Mouse (Mus musculus) layer of hippocampus, adult 9-11 months (tissue): ENCODE measurements around the gene Mms22l.
"Not testable (repeated sequence)": the region's sequence is repeated elsewhere in the genome, so short reads cannot be mapped to it uniquely, and the experiment has no call there.

Experiments used
- DNase-seq: peaks from one replicate; pipeline ENCODE4 v3.0.0; 2022

The Mms22l gene

GRCm38 (mm10) chr4:24496116-24496952, at the start of gene Mms22l:
Gene Mms22l, plus strand, starts transcription at chr4:24496451.
- DNase-seq = peak; percentile 90

DNA sequence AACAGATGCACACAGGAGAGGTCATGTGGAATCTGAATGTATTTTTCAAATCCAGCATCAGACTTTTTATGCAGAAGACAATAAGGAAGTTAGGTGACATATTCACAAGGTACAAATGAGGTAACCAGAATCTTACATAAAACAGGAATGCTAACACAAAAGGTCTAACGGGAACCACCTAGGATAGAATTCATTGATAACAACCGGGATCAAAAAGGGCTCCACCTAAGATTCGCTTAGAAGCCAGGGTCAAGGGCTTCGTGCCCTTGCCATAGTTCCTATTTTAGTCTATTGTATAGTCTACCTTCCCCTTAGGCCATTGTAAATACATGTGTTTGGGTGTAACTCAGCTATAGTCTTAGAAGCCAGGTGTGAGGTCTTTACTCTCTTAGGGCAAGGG, 12.2 kb upstream of the Mms22l start:
- not testable (repeated sequence) for DNase-seq

DNA sequence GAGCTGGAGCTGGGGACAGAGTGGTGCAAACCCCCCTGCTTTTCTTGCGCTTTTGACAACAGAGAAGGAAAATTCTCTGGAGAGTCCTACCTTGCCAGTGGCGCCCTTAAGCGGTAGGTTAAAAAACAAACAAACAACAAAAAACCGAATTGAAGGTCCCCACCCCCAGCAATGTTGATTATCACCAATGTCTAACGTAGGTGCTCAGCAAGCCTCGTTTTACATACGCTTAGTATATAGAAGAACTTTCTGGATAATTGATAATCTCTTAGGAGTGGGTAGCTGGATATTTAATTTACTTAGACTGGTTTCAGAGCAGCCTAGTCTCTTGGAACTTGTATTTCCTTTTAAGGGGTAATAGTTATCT, 685 bp downstream of the Mms22l start:
- no peak for DNase-seq

GRCm38 (mm10) chr4:24509195-24509594, 12.9 kb downstream of the Mms22l start:
- no peak for DNase-seq

DNA sequence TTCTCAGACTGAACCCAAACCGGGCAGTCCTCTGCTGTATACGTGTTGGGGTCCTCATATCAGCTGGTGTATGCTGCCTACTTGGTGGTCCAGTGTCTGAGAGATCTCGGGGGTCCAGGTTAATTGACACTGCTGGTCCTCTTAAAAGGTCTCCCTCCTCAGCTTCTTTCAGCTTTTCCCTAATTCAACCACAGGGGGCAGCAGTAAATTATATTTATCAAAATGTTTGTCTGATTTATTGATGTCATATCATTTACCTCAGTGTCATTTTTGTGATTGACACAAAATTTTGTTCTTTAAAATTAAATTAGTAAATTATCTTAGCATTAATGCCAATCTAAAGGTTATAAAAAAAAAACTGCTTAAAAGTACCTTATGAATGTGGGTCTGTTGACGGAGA, 40.7 kb downstream of the Mms22l start:
- no peak for DNase-seq

DNA sequence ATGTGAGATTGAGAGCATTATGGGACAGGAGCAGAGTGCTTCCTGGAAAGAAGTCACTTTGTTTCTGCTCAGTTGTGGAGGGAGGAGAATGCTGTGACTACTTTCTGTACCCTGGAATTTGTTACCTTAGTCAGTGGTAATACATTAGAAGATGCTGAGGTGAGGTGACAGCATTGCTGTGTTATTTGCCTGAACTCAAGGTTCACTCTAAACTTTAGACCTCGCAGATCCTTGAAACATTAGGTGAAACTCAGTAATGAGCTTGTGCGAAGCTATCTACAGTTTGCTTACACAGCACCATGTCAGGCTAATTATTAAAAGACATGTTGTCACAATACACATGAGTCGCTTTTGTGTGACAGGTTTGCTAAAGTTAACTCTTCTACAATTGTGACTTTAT, 47.2 kb downstream of the Mms22l start:
- no peak for DNase-seq

DNA sequence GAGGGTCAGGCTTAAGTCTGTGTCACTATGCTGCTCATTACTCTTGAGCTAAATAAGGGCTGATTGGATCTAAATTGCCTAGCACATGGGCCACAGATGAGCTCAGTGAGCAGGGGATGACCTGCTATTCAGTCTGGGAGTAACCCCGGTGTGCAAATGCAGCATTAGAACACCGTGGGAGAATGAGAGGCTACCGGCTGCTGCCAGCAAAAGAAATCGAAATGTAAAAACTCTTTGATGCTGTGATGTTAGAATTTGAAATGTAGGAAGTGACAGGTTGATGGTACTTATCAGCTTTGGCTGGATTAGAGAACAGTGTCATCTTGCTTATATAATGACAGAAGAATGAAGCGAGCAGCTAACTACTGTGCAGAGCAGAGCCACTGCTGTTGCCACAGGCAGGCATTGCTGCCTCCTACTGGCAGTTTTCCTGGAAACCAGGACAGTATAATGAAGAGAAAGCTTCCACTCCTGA, 48.5 kb downstream of the Mms22l start:
- peak; percentile 69 for DNase-seq

DNA sequence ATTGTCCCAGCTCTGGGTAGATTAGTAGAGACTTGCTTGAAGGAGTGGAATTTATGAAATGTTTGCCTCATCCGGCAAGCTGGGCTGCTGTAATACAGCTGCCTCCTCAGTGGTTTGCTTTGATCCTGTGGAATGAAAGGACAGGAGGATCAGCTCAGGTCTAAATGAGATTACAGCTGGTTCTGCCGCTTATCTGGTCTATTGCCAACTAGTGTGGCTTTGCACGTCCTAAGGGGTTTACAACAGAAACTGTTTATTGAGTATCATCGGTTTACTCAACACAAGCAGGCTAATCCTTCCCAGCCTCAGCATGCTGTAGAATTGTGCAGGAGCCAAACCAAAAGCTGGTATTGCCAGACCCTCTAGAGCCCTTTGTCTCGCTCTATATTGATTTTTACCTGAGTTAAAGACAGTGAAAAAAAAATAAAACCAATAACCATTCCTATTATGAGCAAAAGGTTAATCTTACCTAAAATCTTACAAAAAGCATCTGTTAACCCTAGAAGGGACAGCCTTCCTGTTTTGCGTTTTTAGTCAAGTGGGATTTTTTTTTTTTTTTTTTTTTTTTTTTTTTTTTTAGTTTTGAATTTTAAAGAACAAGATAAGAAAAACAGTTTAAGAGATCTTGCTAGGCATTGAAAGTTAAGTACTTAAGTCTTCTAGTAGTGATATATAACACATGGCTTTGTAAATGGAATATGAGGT, 60.0 kb downstream of the Mms22l start:
- DNase-seq = no peak

DNA sequence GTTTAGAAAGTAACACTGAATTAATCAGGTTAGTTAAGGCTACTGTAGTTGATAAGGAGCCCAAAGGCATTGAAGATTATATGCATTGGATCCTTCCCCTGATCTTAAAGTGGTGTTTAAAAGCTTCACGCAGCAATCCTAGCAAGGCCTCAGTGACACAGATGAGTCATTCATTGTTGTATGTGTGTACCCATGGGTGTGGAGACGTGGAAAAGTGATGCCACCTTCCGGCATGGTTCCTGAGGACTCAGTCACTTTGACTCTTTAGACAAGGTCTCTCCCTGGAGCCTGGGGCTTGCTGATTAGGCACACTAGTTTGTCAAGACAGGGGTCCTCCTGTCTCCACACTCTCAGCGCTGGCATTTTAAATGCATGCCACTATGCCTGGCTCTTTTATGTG, 60.9 kb downstream of the Mms22l start:
- DNase-seq = no peak

DNA sequence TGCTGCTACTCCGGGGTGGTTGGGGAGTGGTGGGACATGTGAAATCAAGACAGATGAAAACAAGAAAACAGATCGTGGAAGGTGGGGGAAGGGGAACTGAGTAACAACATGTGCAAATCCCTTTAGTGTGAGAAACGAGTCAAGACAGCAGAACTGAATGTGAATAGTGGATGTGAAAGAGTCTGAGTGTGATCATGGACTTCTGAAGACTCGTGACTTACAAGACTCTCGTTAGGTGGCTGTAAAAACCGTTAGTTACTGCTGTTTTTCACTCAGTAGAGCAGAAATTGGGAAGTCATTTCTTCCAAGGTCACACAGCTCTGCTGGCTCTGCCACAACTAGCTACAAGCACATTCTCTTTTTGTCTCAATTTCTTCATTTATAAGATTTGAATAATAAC, 71.8 kb downstream of the Mms22l start:
- no peak for DNase-seq

- no peak for DNase-seq
Measured at GRCm38 (mm10) chr4:24568989-24569556, 72.8 kb downstream of the Mms22l start.

DNA sequence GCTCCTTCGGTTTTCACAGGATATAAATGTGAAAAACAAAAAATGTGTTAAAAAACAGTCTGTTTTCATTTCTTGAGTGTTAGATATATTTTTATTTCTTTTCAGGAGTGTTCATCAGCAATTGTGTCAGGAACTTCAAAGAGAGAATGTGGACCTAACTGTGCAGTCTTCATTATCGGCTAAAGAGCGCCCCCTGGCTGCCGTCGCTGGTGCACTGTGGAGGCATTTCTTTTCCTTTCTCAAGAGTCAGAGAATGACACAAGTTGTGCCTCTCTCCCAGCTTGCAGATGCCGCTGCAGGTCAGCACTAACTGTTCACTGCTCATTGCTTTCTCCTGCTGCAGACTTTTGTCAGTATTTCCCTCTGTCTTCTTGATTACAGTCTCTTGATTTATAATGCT, 78.0 kb downstream of the Mms22l start:
- DNase-seq = peak; percentile 63

- DNase-seq = no peak
Measured at GRCm38 (mm10) chr4:24577594-24577993, 81.3 kb downstream of the Mms22l start.

- no peak for DNase-seq
Measured at GRCm38 (mm10) chr4:24582295-24582694, 86.0 kb downstream of the Mms22l start.

DNA sequence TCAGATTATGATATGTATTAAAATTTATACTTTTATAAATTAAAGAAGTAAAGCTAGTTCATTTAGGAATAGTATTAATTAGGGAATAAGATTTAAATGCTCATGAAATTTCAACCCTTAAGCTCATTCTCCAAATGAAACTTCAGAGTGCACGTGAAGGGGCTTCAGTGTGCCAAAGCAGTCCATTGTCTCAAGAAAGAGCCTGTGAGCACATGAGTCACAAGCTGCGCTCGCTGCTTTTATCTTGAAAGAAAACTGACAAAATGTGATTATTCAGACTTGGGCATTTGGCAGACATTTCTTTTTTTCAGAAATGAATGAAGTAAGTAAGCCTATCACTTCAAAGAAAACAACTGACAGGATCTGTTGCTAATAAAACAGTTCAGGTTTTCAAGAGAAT, 87.7 kb downstream of the Mms22l start:
- DNase-seq = no peak

- no peak for DNase-seq
Measured at GRCm38 (mm10) chr4:24594824-24595223, 98.6 kb downstream of the Mms22l start.

DNA sequence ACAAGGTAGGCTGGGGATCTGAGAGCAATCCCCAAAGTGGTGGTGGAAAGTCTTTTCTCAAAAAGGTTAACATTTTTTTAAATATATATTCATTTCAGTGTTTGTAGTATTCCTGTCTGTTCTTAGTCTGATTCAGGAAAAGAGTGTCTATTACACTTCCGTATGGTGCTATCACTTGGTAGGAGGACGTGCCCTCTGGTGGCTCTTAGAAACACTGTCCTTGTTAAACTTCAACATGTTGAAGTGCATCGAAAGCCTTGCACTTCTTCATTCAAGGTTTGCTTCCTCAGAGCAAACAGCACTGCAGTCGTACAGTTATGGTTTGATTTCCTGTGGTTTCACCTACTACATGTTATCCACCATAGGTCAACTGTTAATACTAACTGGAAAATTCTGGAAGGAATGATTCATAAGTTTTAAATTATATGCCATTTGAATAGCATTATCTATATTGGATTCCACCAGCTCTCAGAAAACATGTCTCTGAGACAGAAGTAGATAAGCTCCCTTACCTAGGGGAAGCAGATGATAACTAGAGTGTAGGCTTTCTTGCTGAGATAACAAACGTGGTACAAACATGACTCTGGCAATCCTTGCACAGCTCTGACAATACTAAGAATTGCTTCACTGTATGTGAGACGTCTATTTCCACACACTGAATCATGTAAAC, 100.8 kb downstream of the Mms22l start:
- no peak for DNase-seq

DNA sequence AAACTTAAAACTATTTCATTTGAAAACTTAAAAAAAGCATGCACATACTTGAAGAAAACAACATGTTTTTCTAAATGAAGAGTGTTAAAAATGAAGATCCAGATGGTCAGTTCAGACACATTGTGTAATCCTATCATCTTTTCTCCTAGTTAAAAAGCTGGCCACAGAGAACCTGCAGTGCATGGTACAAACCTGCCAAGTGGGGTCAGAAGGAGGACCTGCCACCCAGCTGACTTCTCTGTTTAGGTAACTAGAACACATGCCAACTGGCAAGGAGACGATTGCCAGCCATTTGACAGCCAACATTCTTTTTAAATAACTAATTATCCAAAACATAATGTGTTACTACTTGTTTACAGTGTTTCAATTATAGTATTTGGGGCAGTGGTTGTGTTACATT, 102.4 kb downstream of the Mms22l start:
- no peak for DNase-seq

GRCm38 (mm10) chr4:24601711-24602110, 105.5 kb downstream of the Mms22l start:
- no peak for DNase-seq

GRCm38 (mm10) chr4:24609085-24609484, 112.8 kb downstream of the Mms22l start:
- no peak for DNase-seq

DNA sequence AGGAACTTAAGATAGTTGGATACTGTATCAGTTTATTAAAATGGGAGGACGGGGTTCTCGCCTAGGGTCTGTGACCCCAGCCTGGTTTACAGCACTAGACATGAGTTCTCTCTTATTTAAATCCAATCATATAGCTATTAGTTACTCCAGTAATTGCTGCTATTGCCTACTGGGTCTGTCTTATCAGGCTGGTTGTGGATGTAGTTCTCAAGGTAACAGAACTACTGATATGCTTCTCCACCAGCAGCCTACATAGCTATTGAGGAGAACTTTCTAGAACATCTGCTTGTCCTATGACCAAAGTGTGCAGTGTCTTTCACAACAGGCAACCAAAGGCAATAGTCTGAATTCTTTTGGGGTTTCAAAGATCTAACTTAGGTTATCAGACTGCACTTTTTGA, 113.3 kb downstream of the Mms22l start:
- no peak for DNase-seq

DNA sequence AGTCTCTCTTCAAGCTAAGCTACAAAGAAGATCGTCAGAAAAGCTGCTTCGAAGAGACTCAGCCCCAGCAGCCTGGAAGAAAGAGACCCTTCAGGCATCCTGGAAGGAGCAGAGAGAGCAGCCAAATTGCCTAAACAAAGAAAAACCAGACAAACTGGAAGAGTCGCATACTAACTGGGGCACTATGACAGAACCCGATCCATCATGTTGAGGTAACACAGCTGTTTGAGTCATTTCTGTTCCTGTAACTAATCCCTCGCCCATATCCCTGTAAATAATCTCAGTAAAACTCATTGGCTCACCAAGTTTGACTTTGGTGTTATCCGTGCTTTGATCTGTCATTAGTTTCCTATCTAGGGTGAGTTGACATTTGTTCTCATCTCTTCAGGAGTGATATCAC, 123.8 kb downstream of the Mms22l start:
- DNase-seq = no peak

DNA sequence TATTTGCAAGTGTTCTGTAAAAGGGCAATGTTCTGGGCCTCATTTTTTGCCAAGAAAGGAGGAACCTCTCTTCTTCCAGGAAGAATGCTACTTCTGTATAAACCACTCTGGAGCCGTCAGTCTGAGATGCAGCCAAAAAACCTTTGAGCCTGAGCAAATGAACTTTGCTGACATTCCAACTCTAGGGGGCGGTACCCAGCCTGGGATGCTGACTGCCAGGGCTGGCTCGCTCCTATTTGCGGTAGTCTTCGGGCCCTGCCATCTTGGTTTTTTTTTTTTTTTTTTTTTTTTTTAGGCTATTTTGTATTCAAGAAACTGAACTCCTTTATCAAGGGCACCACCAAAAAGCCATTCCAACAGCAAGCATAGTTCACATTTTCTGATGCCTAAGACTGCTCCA, 124.2 kb downstream of the Mms22l start:
- peak; percentile 10 for DNase-seq
